Mouse (Mus musculus) brain, embryonic 14.5 days (tissue): ENCODE results near the gene Atxn10.

Source experiments
- CTCF ChIP-seq: fragments of 200-500 bp; IDR thresholded peaks from 2 replicates; pipeline ENCODE4 v1.5.1; 2012; ENCODE audit warnings: inconsistent platforms, mild to moderate bottlenecking, moderate library complexity, borderline replicate concordance; ENCODE audit not compliant: insufficient read depth, insufficient read length; ENCODE audit errors: extremely low read depth
- POLR2A ChIP-seq: fragments of 200-500 bp; IDR thresholded peaks from 2 replicates; pipeline ENCODE4 v1.6.1; 2012; ENCODE audit warnings: mild to moderate bottlenecking, inconsistent platforms, borderline replicate concordance; ENCODE audit not compliant: poor library complexity, insufficient read depth, insufficient read length, severe bottlenecking; ENCODE audit errors: extremely low read depth

- no peak for TF ChIP-seq POLR2A
- no peak for TF ChIP-seq CTCF
Observed at GRCm38 (mm10) chr15:85364366-85364765, 28.3 kb downstream of the Atxn10 start.
